Mouse (Mus musculus) spleen, adult 12 weeks (tissue): Measurements from ENCODE around the gene Wwc2.

ENCODE experiments used
- DNase-seq: peaks from one replicate; pipeline ENCODE4 v3.0.0; 2022; ENCODE audit warnings: low spot score

Gene Wwc2

GRCm38 (mm10) chr8:47939217-47939616 is 51.5 kb downstream of the Wwc2 start:
- no peak for DNase-seq

GRCm38 (mm10) chr8:47936386-47936785 is 54.3 kb downstream of the Wwc2 start:
- no peak for DNase-seq

DNA sequence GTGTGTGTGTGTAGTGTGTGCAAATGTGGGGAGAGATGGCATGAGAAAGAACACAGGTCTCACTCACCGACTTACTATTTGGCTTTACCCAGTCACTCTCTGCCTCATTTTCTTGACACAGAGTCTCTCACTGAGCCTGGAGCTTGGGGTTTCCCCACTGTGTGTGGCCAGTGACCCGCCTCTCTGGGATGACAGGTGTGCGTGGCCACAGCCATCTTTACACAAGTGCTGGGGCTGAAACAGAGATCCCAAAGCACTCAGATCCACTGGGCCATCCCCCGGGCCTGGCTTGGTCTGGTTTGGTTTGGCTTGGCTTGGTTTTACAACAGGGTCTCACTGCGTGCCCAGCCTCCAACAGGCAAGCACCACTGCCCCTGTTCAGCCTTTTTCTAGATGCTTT is 55.3 kb downstream of the Wwc2 start:
- DNase-seq: no peak

DNA sequence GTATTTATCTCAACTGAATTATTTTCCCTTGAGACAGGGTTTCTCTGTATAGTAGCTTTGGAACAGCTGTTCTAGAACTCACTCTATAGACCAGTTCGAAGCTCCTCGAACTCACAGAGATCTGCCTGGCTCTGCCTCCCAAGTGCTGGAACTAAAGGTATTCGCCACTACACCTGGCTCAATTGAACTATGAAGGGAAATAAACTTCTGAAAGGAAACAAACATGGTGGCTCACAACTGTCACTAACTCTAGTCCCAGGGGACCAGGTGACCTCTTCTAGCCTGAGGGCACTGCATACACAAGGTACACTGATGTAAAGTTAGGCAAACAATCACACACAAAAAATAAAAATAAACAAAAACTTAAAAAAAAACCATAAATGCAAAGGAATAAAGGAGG is 57.6 kb downstream of the Wwc2 start:
- DNase-seq: no peak

GRCm38 (mm10) chr8:47932028-47932790 is 58.5 kb downstream of the Wwc2 start:
- no peak for DNase-seq

DNA sequence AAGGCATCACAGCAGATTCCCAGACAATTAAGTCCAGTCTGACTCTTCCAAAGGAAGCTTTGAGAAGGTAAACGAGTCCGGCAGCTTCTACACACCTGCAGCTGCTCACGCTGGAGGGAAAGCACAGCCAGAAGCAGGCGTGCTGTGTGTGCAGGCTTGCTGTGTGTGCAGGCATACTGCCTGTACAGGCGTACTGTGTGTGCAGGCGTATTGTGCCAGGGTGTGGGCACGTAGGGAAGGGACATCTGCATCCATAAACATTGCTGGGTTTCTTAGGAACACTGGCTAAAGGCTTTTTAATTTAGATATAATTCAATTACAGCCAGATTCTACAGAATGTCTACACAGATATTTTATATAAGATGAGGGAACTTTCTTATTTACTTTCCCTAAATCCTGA is 59.4 kb downstream of the Wwc2 start:
- DNase-seq: no peak

DNA sequence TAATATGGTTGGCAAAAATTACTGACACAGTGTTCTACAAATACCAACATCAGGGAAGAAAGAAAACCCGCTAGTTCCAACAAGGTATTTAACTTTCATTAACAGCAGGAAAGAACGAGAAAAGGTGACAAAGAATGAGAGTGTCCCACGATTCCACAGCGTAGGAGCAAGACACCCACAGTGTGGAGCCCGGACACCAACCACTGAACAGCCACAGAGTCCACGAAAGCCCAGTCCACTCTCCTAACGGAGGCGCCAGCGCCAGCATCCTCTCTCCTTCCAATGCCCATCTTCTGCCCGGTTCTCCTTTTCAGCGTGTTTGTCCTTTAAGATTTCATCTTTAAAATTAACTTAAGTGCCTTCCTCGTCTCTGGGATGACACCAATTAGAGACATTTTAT is 61.1 kb downstream of the Wwc2 start:
- DNase-seq: no peak

GRCm38 (mm10) chr8:47928604-47929185 is 62.0 kb downstream of the Wwc2 start:
- DNase-seq: no peak

DNA sequence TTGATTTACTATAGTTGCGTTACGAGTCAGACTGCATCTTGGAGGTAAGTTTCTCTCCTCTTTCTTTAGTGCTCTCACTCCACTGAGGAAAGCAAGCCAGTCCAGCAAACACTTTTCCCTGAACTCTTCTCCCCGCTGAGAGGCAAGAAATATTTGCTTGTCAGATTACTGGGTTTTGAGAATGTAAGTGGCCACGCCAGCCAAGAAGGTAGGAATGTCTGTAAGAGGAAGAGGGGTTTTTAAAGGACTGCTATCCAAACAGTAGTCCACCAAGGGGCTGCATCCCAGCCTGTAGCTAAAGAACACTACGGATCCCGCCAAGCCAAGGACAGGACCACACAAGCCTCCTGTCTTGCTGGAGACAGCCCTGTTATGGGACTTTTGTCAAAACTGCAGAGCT is 65.8 kb downstream of the Wwc2 start:
- no peak for DNase-seq

GRCm38 (mm10) chr8:47922816-47923215 is 67.9 kb downstream of the Wwc2 start:
- no peak for DNase-seq

DNA sequence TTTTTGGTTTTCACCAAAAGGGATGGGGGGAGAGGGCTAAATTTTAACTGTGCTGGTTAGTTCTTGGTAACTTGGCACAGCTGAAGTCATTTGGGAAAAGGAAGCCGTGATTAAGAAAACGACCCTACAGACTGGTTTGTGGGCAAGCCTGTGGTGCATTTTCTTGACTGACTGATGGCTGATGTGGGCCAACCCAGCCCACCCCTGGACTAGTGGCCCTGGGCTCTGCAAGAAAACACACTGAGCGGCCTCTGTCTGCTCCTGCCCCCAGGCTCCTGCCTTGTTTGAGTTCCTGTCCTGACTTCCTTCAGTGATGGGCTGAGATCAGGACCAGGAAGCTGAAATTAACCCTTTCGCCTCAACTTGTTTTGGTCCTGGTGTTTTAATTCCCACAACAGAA is 68.7 kb downstream of the Wwc2 start:
- no peak for DNase-seq

GRCm38 (mm10) chr8:47920575-47921144 is 70.1 kb downstream of the Wwc2 start:
- DNase-seq: no peak

DNA sequence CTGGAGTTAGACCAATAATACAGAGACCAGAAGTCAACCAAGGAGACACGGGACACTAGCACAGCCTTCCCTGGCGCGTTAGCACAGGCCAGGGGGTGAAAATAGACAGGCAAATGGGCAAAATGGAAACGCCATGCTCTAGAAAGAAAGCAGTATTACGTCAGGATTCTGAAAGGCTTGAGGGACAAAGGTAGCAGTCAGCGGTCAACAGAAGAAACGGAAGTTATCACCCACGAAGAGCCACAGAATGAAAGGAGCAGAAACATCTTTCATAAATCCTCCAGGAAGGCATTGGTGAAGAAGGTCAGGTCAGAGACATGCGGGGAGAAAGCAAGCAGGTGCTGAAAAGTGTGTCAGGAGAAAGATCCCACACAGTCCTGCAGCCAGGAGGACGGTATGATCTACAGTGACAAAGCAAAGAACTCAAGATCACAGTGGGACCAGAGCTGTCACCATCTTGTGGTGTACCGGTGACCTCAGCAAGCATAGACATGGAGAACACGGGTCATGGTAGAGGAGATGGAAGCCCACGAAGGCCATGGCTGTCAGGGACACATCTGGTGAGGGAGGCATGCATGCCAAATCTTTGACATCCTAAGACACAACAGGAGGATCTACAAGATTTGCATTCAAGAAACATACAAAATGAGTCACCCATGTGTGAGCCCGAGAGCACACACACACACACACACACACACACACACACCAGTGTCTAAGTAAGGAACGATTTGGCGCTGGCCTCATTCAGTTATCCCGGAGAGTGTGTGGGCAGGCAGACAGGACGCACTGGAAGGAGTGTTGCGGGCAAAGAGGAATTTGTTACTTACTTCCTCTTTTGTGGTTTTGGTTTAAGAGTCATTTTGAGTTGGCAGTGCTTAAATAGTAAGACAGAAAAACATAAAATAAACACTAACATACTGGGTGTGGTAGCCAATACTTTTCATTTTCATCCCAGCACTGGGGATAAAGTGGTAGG is 73.4 kb downstream of the Wwc2 start:
- no peak for DNase-seq

DNA sequence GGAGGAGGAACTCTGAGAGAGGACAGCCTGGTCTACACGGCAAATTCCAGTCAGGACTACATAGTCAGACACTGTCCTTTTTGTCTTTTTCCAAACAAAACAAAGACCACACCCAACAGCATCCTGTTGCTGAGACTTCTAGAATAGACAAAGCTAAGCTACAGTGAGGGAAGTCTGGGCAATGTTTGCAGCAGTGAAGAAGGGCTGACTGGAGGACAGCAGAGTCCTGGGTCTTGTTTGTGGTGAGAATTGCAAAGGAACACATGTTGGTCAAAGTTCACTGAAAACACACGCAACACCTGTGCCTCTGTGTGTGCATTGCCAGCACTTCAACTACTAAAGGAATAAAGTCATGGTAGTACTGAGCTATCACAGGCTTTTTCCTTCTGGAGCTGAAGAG is 75.2 kb downstream of the Wwc2 start:
- DNase-seq: no peak

DNA sequence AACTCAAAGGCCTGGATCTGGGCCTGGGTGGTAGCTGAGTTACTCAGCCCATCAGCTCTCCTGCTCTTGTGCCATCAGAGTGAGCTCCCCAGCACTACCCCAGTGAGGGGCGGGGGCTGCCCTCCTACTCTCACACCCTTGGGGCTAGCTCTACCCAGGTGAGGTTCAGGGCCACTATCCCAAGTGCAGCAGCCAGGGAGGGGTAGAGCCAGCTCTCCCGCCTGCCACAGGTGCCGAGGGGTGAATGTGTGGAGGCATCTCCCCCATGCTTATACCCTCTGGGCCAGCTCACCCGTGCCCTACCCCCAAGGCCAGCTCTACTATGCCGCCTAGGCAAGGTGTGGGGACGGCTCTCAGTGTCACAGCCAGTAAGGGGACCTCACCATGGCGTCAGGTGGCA is 75.8 kb downstream of the Wwc2 start:
- DNase-seq: no peak

DNA sequence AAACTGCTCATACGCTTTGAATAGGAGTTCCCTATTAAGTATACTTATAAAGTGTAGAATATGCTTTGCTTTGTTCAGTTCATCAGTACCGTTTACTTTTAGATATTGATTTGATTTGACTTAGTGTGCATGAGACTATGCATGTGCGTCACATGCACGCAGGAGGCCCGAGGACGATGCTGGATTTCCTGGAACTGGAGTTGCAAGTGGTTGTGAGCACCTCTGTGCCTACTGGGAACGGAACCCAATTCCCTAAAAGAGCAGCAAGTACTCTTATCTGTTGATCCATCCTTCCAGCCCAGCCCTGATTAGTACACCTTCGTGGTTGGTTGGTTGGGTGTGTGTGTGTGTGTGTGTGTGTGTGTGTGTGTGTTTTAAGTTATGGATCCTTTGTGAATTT is 76.6 kb downstream of the Wwc2 start:
- no peak for DNase-seq

- DNase-seq: no peak
These were observed 77.1 kb downstream of the Wwc2 start for GRCm38 (mm10) chr8:47913621-47914020.

- DNase-seq: no peak
These were observed 81.0 kb downstream of the Wwc2 start for GRCm38 (mm10) chr8:47909681-47910080.

DNA sequence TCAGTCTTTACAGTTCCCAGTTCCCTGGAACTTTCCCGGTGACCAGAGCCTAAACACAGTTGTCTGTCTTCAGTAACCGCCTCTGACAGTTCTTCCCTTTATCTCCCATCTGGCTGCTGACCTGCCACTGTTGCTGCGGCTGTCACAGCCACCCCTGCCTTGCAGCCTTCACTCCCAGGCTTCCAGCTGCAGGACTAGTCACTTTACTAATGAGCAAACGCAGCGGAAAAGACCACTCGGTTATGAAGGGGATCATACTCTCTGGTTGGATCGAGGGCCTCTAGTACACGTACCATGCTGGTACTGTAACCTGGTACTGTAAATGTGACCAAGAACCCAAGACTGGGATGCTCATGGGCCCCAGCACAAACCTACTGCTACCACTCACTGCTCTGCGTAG is 83.7 kb downstream of the Wwc2 start:
- DNase-seq: no peak

GRCm38 (mm10) chr8:47906142-47906541 is 84.6 kb downstream of the Wwc2 start:
- no peak for DNase-seq

- no peak for DNase-seq
These were observed 85.5 kb downstream of the Wwc2 start for GRCm38 (mm10) chr8:47905256-47905655.

DNA sequence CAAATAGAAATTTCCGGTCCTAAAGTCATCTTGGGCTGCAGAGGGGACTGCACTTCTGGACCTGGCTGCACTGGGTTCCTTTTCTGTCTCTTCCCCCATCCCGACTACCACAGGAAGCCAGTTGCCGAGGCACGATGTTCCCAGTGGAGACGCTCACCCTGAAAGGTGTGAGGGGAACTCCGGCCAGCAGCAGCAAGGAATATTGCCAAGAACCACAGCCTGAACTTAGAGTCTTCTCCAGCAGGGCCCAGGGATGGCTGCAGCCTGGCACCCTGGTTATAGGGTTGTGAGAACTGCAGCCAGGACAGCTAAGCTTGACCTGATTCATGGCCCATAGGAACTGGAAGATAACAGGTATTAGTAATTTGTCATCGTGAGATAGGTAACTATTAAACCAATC is 86.7 kb downstream of the Wwc2 start:
- no peak for DNase-seq

GRCm38 (mm10) chr8:47902704-47903103 is 88.0 kb downstream of the Wwc2 start:
- no peak for DNase-seq
